Mouse (Mus musculus) gastrocnemius, postnatal 36 days (tissue): Measurements from ENCODE around the gene Tubgcp6. TPM values are rescaled to one million over a fixed set of nuclear protein-coding genes. Genes with fewer than 3 reads are reported as not detected.

ENCODE experiments used
- DNase-seq, 2 experiments: peaks; one replicate each; pipeline ENCODE4 v3.0.0; 2022
- intact Hi-C: fragments of 180-260 bp; cut with DNase I; formaldehyde crosslinking; loops from one replicate; pipeline ENCODE4 v1.15.1; 2025
- total RNA-seq, 2 experiments: library from RNA; stranded (reverse); gene quantifications; 2 replicates each; pipeline ENCODE4 v1.2.3; 2021

Gene Tubgcp6
- total RNA-seq, 2 experiments from 2014 or later, result 7.0 to 8.0 TPM

DNA sequence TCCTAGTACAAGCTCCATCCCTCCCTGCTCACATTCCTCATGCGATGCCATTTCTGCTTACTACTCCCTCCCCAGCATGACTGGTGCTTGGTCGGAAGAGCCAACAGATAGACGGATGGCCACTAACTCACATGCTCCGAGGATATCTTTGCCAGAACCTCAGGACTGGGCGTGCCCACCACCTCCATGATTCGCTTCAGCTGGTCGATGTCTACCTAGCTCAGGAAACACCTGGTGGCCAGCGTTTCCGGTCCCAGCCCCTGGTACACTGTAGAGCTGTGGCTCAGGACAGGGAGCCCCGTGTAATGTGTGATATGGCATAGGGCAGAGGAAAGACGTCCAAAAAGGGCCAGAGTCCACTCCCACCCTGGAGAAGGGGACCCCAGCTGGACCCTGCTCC lies 22.1 kb upstream of the Tubgcp6 start:
- intact Hi-C loops, result loop anchor here (5.0 kb wide), 1 partner anchor 32 kb away; no protein-coding TSS in a partner anchor
- no peak for DNase-seq

- DNase-seq, result no peak
- intact Hi-C loops, result loop anchor here (5.0 kb wide), 1 partner anchor 34 kb away; no protein-coding TSS in a partner anchor
Observed at GRCm38 (mm10) chr15:89143134-89143533, 20.2 kb upstream of the Tubgcp6 start.

DNA sequence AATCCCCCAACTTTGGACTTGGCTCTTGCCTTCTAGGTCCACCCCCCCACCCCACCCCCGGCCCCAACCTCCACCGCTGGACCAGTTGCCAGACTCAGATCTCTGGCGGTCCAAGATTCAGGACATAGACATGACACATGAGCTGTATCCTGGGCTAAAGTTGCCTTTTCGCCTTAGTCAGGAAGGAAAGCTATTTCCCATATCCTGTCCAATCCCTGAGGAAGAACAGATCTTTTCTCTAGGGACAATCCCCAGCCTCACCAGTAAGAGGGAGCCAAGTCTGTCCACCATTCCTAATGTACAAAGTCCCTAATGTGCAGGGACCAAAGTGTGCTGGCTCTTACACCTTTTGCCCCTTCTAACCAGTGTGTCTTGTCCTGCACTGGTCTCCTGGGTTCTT lies 19.0 kb upstream of the Tubgcp6 start:
- intact Hi-C loops, result loop anchor here (5.0 kb wide), 1 partner anchor 35 kb away; no protein-coding TSS in a partner anchor
- DNase-seq, result no peak

DNA sequence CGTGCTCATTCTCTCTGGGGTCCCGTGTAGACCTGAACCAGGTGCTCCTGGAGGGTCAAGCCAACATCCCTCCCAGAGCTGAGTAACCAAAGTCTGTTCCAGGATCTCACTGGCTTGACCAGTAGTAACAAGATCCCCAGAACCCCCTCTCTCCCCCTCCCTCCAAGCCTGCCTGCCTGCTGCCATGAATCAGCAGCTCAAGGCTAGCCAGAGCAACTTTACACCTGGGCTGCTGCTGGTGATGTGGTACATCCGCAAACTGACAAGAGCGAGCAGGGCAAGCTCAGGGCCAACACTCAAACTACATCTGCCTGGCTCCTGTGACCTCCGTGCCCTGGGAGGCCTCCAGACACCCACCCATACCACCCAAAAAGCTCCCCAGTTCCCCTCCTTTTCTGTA lies 18.5 kb upstream of the Tubgcp6 start:
- DNase-seq, result peak in 1 of 2 experiments; percentile 42
- intact Hi-C loops, result loop anchor here (5.0 kb wide), 1 partner anchor 36 kb away; no protein-coding TSS in a partner anchor

DNA sequence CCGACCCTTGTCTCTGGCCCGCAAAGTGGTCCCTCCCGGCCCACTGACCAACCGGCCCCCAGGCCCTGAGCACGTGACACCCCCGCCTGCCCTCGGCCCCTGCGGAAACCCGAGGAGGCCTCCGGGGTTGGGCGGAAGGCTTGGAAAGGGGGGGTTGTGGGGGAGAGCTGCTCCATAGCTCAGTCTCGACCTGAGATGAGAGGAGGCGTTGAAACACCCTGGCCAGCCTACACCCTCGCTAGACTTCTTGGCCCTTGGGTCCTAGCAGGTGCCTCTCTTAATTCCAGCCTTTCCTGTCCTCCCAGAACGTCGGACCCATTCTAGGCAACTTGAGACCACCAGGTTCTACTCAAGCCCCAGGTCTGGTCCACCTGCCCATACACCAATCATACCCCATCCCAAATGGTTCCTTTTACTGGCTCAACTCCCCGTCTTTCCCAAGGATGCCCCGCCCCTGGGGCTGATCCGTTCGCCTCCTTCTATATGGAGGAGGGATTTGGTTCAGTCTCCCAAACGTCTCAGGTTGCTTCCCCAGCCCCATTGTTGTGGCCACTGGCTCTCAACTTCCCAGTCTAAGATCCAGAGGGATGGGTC lies 17.8 kb upstream of the Tubgcp6 start, which contains the start of gene Mapk12:
Gene Mapk12 (minus strand): TSS at position 45 of the 594 bp plus-strand sequence.
- intact Hi-C loops, result loop anchor here (5.0 kb wide), 1 partner anchor 37 kb away; no protein-coding TSS in a partner anchor
- peak in 1 of 2 experiments; percentile 72 for DNase-seq

GRCm38 (mm10) chr15:89140048-89140658 lies 17.2 kb upstream of the Tubgcp6 start:
- intact Hi-C loops, result loop anchor here (5.0 kb wide), 1 partner anchor 37 kb away; no protein-coding TSS in a partner anchor
- DNase-seq, result peak; percentile 52 to 70

DNA sequence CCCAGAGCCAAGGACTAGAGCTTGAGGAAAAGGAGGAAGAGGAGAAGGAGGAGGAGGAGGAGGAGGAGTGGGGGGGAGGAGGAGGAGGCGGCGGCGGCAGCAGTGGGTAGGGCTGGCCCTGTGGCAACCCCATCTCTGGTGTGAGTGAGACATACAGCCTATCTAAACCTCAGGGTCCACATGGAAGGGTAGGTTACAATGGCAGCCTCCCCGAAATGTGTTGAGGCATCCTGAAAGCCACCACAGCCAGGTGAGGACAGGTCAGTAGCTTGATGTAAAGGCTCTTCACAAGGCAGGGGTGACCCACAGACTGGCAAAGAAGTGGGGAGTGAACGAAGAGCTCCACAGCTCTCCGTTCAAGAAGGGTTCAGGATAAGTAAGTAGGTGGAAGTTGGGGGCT lies 15.6 kb upstream of the Tubgcp6 start:
- intact Hi-C loops, result no loop called here
- no peak for DNase-seq

GRCm38 (mm10) chr15:89138046-89138405 lies 15.1 kb upstream of the Tubgcp6 start:
- DNase-seq, result no peak
- intact Hi-C loops, result no loop called here

DNA sequence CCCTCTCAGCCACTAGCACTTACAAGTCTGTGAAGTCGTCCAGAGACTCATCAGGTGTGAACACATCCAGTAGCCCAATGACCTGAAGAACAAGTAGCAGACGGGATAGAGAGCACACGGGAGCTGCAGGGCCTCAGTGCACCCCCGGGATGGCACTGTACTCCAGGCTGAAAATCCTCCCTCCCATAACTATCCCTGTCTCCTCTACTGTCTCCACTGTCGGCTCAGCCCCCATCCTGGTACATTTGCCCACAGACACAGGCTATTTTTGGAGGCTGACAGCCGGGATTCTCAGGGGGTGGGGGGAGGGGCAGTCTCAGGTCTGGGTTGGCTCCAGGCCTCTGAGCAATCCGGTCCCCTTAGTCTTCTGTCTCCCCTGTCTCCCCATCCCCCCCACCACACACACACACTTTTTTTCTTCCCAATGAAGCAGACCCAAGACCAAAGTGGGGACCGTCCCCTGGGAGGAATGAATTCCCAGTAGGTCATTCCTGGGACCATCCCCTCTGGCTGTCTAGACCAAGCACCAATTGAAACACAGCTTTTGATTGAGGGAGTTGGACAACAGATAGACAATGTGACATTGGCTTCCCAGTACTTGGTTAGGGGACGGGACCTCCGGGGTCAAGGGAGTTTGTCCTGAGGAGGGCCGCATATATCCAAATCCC lies 14.6 kb upstream of the Tubgcp6 start:
- DNase-seq, result no peak
- intact Hi-C loops, result no loop called here

DNA sequence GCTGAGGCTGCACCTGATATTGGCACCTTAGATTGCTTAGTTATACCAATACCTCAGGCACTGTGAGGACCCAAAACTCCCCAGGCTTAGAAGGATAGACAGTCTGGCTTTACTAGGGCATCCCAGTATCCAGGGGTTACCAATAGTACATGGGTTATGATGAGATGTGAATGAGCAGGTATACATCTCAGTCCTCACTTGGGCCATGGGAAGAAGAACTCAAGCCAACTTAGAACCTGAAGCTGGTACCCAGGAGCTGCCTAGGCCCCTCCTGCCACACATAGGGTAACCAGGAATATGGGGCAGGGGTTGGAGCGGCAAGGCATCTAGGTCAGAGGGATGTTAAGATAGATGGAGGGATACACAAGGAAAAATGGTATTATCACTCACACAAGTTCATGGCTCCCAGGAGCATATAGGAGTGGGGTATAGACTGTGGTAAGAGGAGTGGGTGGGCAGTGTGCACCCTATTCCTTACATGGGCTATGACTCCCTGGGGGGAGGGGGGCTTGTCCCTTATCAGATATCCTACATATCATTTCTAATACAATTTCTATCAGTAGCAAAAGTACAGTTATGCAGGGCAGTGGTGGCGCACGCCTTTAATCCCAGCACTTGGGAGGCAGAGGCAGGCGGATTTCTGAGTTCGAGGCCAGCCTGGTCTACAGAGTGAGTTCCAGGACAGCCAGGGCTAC lies 13.7 kb upstream of the Tubgcp6 start:
- intact Hi-C loops, result no loop called here
- DNase-seq, result no peak

DNA sequence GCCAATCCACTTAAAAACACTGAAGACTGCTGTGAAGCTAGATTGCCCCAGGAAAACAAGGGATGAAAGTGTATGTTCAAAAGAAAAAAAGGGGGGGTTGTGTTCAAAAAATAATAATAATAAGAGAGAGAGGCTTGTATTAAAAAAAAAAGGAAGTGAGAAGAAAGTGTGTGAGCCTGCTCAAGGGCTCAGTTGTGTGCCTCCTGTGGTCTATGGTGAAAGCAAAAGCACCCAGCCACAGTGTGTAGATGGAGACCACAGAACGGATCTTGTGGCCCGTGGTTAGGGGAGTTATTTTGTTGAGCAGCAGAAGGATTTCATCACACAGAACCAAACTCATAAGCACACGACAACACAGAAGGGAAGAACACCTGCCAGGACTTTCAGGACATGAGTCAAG lies 8.4 kb upstream of the Tubgcp6 start:
- intact Hi-C loops, result no loop called here
- no peak for DNase-seq

GRCm38 (mm10) chr15:89130245-89130644 lies 7.3 kb upstream of the Tubgcp6 start:
- intact Hi-C loops, result no loop called here
- no peak for DNase-seq

- DNase-seq, result peak; percentile 76 to 89
- intact Hi-C loops, result loop anchor here (5.0 kb wide), 1 partner anchor 224 kb away; no protein-coding TSS in a partner anchor
Observed at GRCm38 (mm10) chr15:89128382-89129350, 5.8 kb upstream of the Tubgcp6 start, which contains the start of gene Hdac10. Gene Hdac10, minus strand, starts transcription at chr15:89128700.

DNA sequence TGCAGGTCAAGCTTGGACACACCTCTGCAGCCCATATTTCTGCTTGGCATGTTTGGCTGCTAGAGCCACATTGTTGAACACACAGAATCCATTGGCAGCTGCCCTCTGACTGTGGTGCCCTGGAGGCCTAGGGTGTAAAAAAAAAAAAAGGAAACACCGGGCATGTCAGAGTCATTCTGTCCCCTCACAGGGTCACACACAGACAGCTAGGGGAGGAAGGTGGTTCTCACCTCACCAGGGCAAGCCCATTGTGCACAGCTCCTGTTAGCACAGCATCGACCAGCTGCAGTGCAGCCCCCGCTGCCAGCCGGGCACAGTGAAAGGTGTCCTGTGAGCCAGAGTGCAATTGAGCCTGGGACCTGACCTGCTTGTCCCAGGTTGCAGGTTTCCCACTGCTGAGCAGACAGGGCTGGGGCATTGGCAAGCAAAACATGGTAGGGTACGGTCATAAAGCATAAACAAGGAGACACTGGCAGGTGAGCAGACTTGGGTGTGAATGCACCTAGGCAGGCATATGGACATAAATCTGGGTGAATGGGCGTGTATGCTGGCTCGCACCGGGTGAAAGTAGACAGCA lies 4.5 kb upstream of the Tubgcp6 start:
- DNase-seq, result peak in 1 of 2 experiments; percentile 17
- intact Hi-C loops, result loop anchor here (5.0 kb wide), 1 partner anchor 225 kb away; no protein-coding TSS in a partner anchor

GRCm38 (mm10) chr15:89126622-89127021 lies 3.7 kb upstream of the Tubgcp6 start:
- no peak for DNase-seq
- intact Hi-C loops, result loop anchor here (5.0 kb wide), 1 partner anchor 226 kb away; no protein-coding TSS in a partner anchor

GRCm38 (mm10) chr15:89125351-89125750 lies 2.4 kb upstream of the Tubgcp6 start:
- intact Hi-C loops, result loop anchor here (5.0 kb wide), 1 partner anchor 227 kb away; no protein-coding TSS in a partner anchor
- no peak for DNase-seq

DNA sequence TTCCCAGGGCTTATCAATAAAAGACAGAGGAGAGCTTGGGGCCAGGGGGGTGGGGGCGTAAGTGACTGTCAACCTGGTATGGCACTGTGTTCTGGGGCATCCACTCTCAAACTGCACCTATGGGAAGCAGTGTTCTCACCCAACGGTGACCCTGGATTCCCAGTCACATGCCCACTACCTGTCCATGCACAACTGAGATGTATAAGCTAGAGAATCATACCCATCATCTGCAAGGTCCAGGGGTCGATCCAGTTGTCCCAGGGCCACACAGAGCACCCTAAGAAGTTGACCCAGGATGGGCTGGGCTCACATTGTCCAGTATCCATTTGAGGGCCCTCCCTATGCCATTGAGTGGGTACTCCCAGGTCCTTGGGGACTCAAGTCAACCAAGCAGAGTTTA lies 1.4 kb upstream of the Tubgcp6 start:
- intact Hi-C loops, result loop anchor here (5.0 kb wide), 2 partner anchors 47 to 88 kb away; partner anchors contain the start of genes Ppp6r2 and Trabd

GRCm38 (mm10) chr15:89123595-89123994 lies 683 bp upstream of the Tubgcp6 start:
- no peak for DNase-seq
- intact Hi-C loops, result loop anchor here (5.0 kb wide), 2 partner anchors 46 to 89 kb away; partner anchors contain the start of genes Ppp6r2 and Trabd

More for the DNA sequence above, 1.4 kb upstream of the Tubgcp6 start:
- no peak for DNase-seq

DNA sequence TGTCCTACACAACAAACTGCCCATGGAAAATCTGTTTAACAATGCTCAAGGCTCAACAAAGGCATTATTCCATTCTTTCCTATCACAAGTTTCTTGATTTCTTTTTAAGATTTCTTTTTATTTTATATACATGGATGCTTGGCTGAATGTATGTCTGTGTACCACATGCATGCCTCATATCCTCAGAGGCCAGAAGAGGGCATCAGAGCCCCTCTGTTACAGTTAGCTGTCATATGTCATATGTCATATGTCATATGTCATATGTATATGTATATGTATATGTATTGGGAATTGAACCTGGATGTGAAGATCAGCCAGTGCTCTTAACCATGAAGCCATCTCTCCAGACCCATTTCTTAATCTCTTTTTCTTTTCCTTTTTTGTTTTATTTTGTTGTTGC lies 4.9 kb downstream of the Tubgcp6 start:
- intact Hi-C loops, result no loop called here
- DNase-seq, result no peak
